Mouse (Mus musculus) hindbrain, embryonic 11.5 days (tissue): ENCODE measurements around the gene Arhgap6. TPM values are rescaled to one million over a fixed set of nuclear protein-coding genes. Genes with fewer than 3 reads are reported as not detected.

Source experiments
- ATAC-seq: fragments of 200-750 bp; cut with Nextera tagmentation; 2 replicates; pipeline ENCODE4 v1.8.0; 2017; ENCODE audit warnings: mild to moderate bottlenecking, moderate TSS enrichment, moderate library complexity; ENCODE audit not compliant: low FRiP score
- DNase-seq: peaks from one replicate; pipeline ENCODE4 v3.0.0-alpha.2; 2015; ENCODE audit warnings: low spot score
- H3K27ac ChIP-seq: fragments of 300-500 bp; sonication (generic); 2 replicates; pipeline ENCODE4 v1.5.1; 2014; ENCODE audit warnings: mild to moderate bottlenecking, low read depth, low read length
- H3K27me3 ChIP-seq: fragments of 300-500 bp; sonication (generic); 2 replicates; pipeline ENCODE4 v1.6.1; 2014; ENCODE audit warnings: mild to moderate bottlenecking, low read length, moderate library complexity, mixed read lengths; ENCODE audit not compliant: control insufficient read depth, insufficient read depth
- H3K36me3 ChIP-seq: fragments of 300-500 bp; sonication (generic); 2 replicates; pipeline ENCODE4 v1.6.1; 2014; ENCODE audit warnings: mild to moderate bottlenecking, low read length, moderate library complexity, mixed read lengths; ENCODE audit not compliant: control insufficient read depth, insufficient read depth
- H3K4me1 ChIP-seq: fragments of 300-500 bp; sonication (generic); replicated peaks from 2 replicates; pipeline ENCODE4 v1.6.1; 2014; ENCODE audit warnings: low read length, mixed read lengths; ENCODE audit not compliant: control insufficient read depth, insufficient read depth
- H3K4me2 ChIP-seq: fragments of 300-500 bp; sonication (generic); replicated peaks from 2 replicates; pipeline ENCODE4 v1.6.1; 2014; ENCODE audit warnings: mild to moderate bottlenecking, low read depth, low read length
- H3K4me3 ChIP-seq: fragments of 300-500 bp; sonication (generic); 2 replicates; pipeline ENCODE4 v1.5.1; 2014; ENCODE audit warnings: low read depth, low read length
- H3K9ac ChIP-seq: fragments of 300-500 bp; sonication (generic); 2 replicates; pipeline ENCODE4 v1.6.1; 2014; ENCODE audit warnings: low read depth, low read length
- H3K9me3 ChIP-seq: fragments of 300-500 bp; sonication (generic); 2 replicates; pipeline ENCODE4 v1.6.1; 2016; ENCODE audit warnings: low read length; ENCODE audit not compliant: control insufficient read depth
- WGBS: fragments of 180-500 bp; shearing (Covaris S2); extraction: QIAGEN DNeasy Blood & Tissue Kit; methylation state at CpG from one replicate; pipeline ENCODE4 v1.1.7; 2014; 5-methylcytosine and 5-hydroxymethylcytosine counted together
- polyA plus RNA-seq: library from polyadenylated mRNA; unstranded; fragments of >200 nt; fragmentation: Nextera tagmentation; extraction: Ambion mirVana; gene quantifications from 2 replicates; pipeline ENCODE4 v1.2.1, GENCODE M21; 2014

Arhgap6 gene
- polyA plus RNA-seq, 1 experiment from 2014 or later = 1.3 TPM

DNA sequence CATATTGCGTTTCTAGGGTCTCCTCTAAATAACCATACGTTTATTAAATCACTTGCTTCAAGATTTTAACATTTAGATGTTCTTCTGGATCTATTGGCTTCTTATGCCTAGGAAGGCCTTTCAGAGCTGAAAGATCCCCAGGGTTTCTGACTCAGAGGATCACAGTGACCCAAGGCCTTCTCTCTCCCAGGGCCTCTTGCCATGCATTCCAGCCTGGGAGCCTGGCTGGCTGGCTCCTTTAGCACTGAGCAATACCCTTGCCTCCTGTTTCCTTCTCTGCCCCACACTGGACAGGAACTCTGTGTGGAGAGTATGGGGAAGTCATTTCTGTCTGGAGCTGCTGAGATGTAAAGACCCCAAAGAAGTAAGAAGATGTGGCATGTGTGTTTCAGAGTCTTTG is 376.1 kb downstream of the Arhgap6 start:
- ATAC-seq (no peak), DNase-seq (no peak)
- H3K9me3 ChIP-seq = no peaks in the 10 kb centered on the region
- no peak overlapping the region for H3K4me3 ChIP-seq
- H3K27ac ChIP-seq = no peak overlapping the region
- no peaks in the 10 kb centered on the region for H3K27me3 ChIP-seq
- H3K4me1 ChIP-seq = no peaks in the 10 kb centered on the region
- H3K9ac ChIP-seq = no peak overlapping the region
- no peaks in the 10 kb centered on the region for H3K36me3 ChIP-seq
- no peak overlapping the region for H3K4me2 ChIP-seq
- 84% methylated on average over 2 of the region's 2 CpGs for WGBS

DNA sequence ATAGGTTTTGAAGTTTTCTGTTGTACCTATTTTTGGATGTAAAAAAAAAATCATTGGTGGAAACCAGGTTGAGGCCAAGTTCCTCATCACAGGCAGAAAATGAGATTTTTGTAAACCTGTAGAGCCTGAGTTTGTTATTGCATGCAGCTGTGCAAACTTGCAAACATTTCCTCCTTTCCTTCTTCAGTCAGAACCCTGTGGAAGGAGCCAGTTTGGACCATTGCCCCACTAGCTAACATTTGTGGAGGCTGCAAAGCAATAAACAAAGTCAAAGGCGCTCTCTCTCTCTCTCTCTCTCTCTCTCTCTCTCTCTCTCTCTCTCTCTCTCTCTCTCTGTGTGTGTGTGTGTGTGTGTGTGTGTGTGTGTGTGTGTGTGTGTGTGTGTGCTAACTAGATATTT is 378.9 kb downstream of the Arhgap6 start:
- no peaks in the 10 kb centered on the region for H3K36me3 ChIP-seq
- no peaks in the 10 kb centered on the region for H3K27me3 ChIP-seq
- H3K4me2 ChIP-seq = no peak overlapping the region
- no peak overlapping the region for H3K9ac ChIP-seq
- no peak overlapping the region for H3K27ac ChIP-seq
- H3K9me3 ChIP-seq = no peaks in the 10 kb centered on the region
- WGBS = 75% methylated on average over 1 of the region's 1 CpGs
- ATAC-seq = no peak
- H3K4me3 ChIP-seq = no peak overlapping the region
- no peak for DNase-seq
- no peaks in the 10 kb centered on the region for H3K4me1 ChIP-seq

DNA sequence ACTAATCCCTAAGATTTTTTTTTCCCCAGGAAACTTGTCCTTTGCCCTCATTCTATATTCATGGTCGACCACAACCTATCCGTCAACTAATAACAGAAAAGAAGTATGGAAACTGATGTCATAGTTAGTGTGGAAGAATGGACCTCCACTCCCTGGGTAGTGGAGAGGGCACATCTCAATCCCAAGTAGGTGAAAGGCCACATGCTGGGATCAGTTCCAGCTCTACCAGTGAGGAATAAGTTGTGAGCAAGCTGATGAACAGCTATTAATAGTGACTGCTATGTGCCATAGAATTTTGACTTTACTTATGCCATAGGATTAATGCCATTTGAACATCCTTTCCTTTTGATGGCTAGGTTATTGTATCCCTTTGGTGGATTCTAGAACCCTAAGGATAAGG is 383.7 kb downstream of the Arhgap6 start:
- no peak overlapping the region for H3K4me3 ChIP-seq
- WGBS = 70% methylated on average over 2 of the region's 2 CpGs
- H3K9ac ChIP-seq = no peak overlapping the region
- no peak overlapping the region for H3K4me2 ChIP-seq
- ATAC-seq = no peak
- no peak overlapping the region for H3K27ac ChIP-seq
- H3K36me3 ChIP-seq = no peaks in the 10 kb centered on the region
- H3K27me3 ChIP-seq = no peaks in the 10 kb centered on the region
- DNase-seq = no peak
- no peaks in the 10 kb centered on the region for H3K4me1 ChIP-seq
- no peaks in the 10 kb centered on the region for H3K9me3 ChIP-seq

DNA sequence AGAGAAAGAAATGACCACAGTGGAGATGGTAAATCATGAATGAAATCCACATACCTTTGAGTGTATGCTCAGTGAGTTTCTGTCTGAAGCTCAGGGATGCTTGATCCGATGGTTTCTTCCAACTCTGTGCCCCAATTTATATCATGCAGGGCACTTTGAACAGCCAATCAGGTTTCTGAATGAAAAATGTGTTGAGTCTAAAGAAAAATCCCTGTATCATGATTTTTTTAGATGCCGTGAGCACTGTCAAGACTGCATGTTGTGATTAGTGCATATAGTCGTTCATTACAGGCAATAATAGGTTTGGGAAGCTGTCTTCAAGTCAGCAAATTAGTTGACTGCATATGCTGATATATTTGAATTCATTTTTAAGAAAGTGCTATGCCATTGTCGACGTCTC is 392.2 kb downstream of the Arhgap6 start, which contains the start of gene Amelx:
Gene Amelx (minus strand): TSS at position 101 of the 400 bp plus-strand sequence.
- Histone ChIP-seq H3K4me3 (no peak within 1 kb of the TSS), H3K27ac (no peak within 1 kb of the TSS), H3K9me3 (no peaks in the 10 kb centered on the region), H3K27me3 (peaks cover 2% of the 10 kb centered on the region; the same call in 1 of the 2 replicates), H3K4me1 (no peaks in the 10 kb centered on the region), H3K36me3 (no peaks in the 10 kb centered on the region), H3K9ac (no peak within 1 kb of the TSS), H3K4me2 (no peak within 1 kb of the TSS)
- DNase-seq = no peak
- WGBS = 79% methylated on average over 5 of the region's 5 CpGs
- no peak for ATAC-seq

DNA sequence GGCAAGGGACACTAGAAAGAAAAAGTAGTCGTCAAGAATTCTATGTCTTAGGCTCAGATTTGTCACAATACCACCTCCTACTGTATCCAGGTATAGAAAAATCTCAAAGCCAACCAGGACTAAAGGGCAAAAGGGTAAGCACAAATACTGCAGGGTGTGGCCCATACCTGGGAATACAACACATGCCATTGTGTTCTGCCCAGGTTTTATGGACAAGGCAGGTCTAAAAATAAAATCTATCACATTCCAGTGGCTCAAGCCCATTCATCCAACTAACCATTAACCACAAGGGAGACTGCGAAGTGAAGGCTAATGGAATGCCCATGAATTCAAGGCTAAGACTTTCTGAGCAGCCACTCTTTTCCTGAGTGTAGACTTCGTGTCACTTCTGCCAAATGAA is 415.1 kb downstream of the Arhgap6 start:
- no peak overlapping the region for H3K9ac ChIP-seq
- WGBS = 79% methylated on average over 3 of the region's 3 CpGs

DNA sequence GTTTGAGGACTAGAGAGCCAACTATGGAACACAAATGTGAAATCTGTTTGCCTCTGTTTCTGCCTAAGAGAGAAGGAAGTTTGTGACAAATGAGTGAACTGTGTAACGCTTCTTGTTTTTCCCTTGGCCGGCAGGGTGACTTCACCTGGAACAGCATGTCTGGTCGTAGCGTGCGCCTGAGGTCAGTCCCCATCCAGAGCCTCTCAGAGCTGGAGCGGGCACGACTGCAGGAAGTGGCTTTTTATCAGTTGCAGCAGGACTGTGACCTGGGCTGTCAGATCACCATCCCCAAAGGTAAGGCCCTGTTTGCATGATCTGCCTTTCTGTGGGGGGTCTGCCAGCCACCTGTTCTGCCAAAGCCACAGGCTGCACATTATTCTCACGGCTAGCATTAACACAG is 425.2 kb downstream of the Arhgap6 start:
- Histone ChIP-seq H3K9ac (no peak overlapping the region), H3K4me2 (no peak overlapping the region), H3K27ac (no peak overlapping the region), H3K36me3 (no peaks in the 10 kb centered on the region), H3K4me3 (no peak overlapping the region), H3K9me3 (no peaks in the 10 kb centered on the region), H3K27me3 (no peaks in the 10 kb centered on the region; the same call in 1 of the 2 replicates), H3K4me1 (no peaks in the 10 kb centered on the region)
- DNase-seq (no peak), ATAC-seq (no peak)
- WGBS = 66% methylated on average over 8 of the region's 8 CpGs

More for the DNA sequence above, 415.1 kb downstream of the Arhgap6 start:
- peaks cover 5% of the 10 kb centered on the region for H3K27me3 ChIP-seq
- H3K4me2 ChIP-seq = no peak overlapping the region
- H3K9me3 ChIP-seq = no peaks in the 10 kb centered on the region
- no peaks in the 10 kb centered on the region for H3K36me3 ChIP-seq
- no peaks in the 10 kb centered on the region for H3K4me1 ChIP-seq
- no peak overlapping the region for H3K27ac ChIP-seq
- H3K4me3 ChIP-seq = no peak overlapping the region
- DNase-seq (no peak), ATAC-seq (no peak)

DNA sequence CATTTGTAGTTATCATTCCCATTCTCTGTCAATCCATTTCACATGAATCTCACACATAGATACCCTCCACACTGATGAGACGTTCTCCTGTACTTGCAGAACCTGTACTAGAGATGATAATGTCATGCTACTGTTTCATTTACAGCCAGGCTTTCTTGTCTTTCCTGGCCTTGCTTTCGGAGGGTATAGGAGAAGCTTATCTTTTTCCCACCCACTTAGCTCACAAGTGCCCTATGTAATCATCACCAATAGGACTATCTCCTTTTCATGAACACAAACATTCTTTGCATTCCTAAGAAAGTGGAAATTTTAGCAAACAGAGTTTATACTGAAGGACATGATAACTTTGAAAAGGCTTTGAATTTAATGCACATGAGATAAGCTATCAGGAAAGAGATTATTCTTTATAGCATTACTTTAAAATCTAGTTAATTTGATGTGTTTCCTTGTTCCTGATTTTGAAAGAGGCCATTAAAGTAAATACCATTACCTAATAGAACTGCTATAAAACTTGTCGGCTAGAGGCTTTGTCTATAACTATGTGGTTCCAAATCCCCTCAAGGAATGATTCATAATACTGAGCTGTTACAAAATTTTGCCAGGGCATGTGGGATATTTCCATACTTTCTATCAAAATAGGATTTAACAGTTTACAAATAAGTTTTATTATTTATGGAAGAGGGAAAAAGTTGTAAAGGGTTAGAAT is 427.6 kb downstream of the Arhgap6 start:
- H3K4me1 ChIP-seq = no peaks in the 10 kb centered on the region
- no peak overlapping the region for H3K27ac ChIP-seq
- H3K9me3 ChIP-seq = no peaks in the 10 kb centered on the region
- H3K36me3 ChIP-seq = no peaks in the 10 kb centered on the region
- H3K27me3 ChIP-seq = no peaks in the 10 kb centered on the region; the same call in 1 of the 2 replicates
- 85% methylated on average over 3 of the region's 3 CpGs for WGBS
- no peak overlapping the region for H3K9ac ChIP-seq
- no peak overlapping the region for H3K4me3 ChIP-seq
- ATAC-seq (no peak), DNase-seq (no peak)
- H3K4me2 ChIP-seq = no peak overlapping the region

DNA sequence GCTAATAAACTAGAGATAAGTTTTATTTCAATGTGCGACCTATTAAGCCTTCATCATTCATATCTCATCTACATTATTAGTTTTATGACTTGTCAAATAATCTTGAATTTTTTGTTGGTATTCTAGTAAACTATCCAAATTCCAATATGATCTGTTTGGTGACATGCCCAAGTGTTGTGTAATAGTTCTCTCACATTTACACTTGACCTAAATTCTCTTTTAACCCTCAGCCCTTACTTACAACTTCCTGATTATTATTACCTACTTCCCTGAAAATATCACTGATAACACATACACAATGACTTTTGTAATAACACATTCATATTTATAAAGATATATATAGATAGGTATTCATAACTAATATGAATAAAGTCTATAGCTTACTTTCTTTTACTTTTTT is 461.0 kb downstream of the Arhgap6 start:
- ATAC-seq = no peak
- no peak overlapping the region for H3K9ac ChIP-seq
- WGBS = 67% methylated on average over 1 of the region's 1 CpGs

DNA sequence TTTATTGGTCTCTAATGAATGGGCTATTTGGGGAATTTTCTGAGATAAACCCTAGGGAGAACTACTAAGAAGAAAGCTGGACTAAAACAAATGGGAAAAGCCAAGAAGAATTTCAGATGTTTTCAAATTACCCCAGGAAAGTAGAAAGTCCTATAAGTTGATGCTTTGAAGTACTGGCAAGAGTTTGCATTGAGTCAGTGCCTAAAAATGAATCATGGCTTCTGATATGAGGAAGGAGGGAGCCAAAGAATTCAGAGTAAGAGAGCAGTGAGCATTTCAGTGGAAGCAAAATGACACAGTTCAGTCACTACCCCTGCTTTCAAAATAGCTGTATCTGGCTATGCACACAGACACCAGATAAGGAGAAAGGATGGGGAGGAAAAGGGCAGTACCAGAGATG is 461.8 kb downstream of the Arhgap6 start:
- Histone ChIP-seq H3K4me1 (no peaks in the 10 kb centered on the region), H3K4me3 (no peak overlapping the region), H3K27me3 (no peaks in the 10 kb centered on the region), H3K36me3 (no peaks in the 10 kb centered on the region), H3K27ac (no peak overlapping the region), H3K9ac (no peak overlapping the region), H3K4me2 (no peak overlapping the region), H3K9me3 (no peaks in the 10 kb centered on the region)
- ATAC-seq = no peak
- no peak for DNase-seq

More for the DNA sequence above, 461.0 kb downstream of the Arhgap6 start:
- no peak overlapping the region for H3K27ac ChIP-seq
- no peaks in the 10 kb centered on the region for H3K36me3 ChIP-seq
- H3K4me3 ChIP-seq = no peak overlapping the region
- H3K9me3 ChIP-seq = no peaks in the 10 kb centered on the region
- no peak overlapping the region for H3K4me2 ChIP-seq
- DNase-seq = no peak
- H3K27me3 ChIP-seq = no peaks in the 10 kb centered on the region
- H3K4me1 ChIP-seq = no peaks in the 10 kb centered on the region
